Mouse (Mus musculus): ENCODE measurements around the gene Washc1. TPM values are rescaled to one million over a fixed set of nuclear protein-coding genes. Genes with fewer than 3 reads are reported as not detected.
"Not testable (repeated sequence)": the region's sequence is repeated elsewhere in the genome, so short reads cannot be mapped to it uniquely, and the experiment has no call there.

Washc1 gene
- 38.7 and 39.1 TPM in 2 replicates for polyA plus RNA-seq (2016; fragmentation: Nextera tagmentation; extraction: Ambion mirVana)

GRCm38 (mm10) chr17:66111402-66111959 is at the start of gene Washc1:
Gene Washc1 (plus strand): TSS chr17:66111545.
- H3K27ac ChIP-seq: no peak within 1 kb of the TSS
- under 1% methylated on average over 41 of the region's 41 CpGs for WGBS
- H3K4me3 ChIP-seq: peak within 1 kb of the TSS; percentile 87
- peaks cover 28% of the 10 kb centered on the region for H3K36me3 ChIP-seq
- ATAC-seq (ENCODE audit: low FRiP score, low read depth): peak; percentile 99
- H3K27me3 ChIP-seq (replicated peaks): no peaks in the 10 kb centered on the region
- peak within 1 kb of the TSS; percentile 84 for H3K9ac ChIP-seq
- H3K4me1 ChIP-seq: peaks cover 13% of the 10 kb centered on the region
- H3K4me2 ChIP-seq (replicated peaks): peak within 1 kb of the TSS; percentile 72
- no peaks in the 10 kb centered on the region for H3K9me3 ChIP-seq

DNA sequence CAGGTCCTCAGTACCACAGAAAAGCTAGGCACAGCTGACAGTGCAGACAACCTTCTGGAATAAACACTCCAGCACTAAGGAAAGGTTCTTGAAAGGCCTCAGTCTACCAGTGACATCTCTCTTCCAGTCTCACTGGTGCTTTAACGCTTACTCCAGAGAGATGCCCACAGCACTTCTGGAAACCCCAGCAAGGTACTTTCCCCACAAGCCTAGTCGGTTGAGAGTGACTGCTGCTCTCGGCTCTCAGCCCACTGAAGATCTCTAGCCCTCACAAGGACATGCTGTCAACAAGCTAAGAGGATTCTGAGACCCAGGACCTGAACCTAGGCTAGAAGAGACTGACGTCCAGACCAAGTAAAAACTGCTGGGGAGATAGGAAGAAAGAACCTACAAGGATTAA is 46.2 kb upstream of the Washc1 start:
- Histone ChIP-seq H3K4me1 (no peaks in the 10 kb centered on the region), H3K27ac (no peak overlapping the region), H3K27me3 (replicated peaks) (no peaks in the 10 kb centered on the region), H3K36me3 (no peaks in the 10 kb centered on the region), H3K4me2 (replicated peaks) (no peak overlapping the region), H3K4me3 (no peak overlapping the region), H3K9ac (no peak overlapping the region), H3K9me3 (no peaks in the 10 kb centered on the region)
- no peak for ATAC-seq (ENCODE audit: low FRiP score, low read depth)
- 88% methylated on average over 4 of the region's 4 CpGs for WGBS

- H3K27ac ChIP-seq; H3K27me3 ChIP-seq (replicated peaks); H3K36me3 ChIP-seq; H3K4me1 ChIP-seq; H3K4me3 ChIP-seq; H3K4me2 ChIP-seq (replicated peaks); H3K9me3 ChIP-seq; H3K9ac ChIP-seq; ATAC-seq (ENCODE audit: low FRiP score, low read depth): not testable (repeated sequence)
- WGBS: 91% methylated on average over 2 of the region's 2 CpGs
Measured at GRCm38 (mm10) chr17:66069036-66069435, 42.3 kb upstream of the Washc1 start.

- Histone ChIP-seq H3K4me3 (no peak overlapping the region), H3K36me3 (no peaks in the 10 kb centered on the region), H3K9ac (no peak overlapping the region), H3K27me3 (replicated peaks) (no peaks in the 10 kb centered on the region), H3K27ac (no peak overlapping the region), H3K4me2 (replicated peaks) (no peak overlapping the region), H3K4me1 (peaks cover 6% of the 10 kb centered on the region), H3K9me3 (no peaks in the 10 kb centered on the region)
- no peak for ATAC-seq (ENCODE audit: low FRiP score, low read depth)
- WGBS: 89% methylated on average over 7 of the region's 7 CpGs
Measured at GRCm38 (mm10) chr17:66073971-66074370, 37.4 kb upstream of the Washc1 start.

- peak overlapping the region; percentile 86 for H3K4me2 ChIP-seq (replicated peaks)
- H3K36me3 ChIP-seq: peaks cover 14% of the 10 kb centered on the region
- H3K4me3 ChIP-seq: peak overlapping the region; percentile 96
- no peaks in the 10 kb centered on the region for H3K9me3 ChIP-seq
- ATAC-seq (ENCODE audit: low FRiP score, low read depth): no peak
- peak overlapping the region; percentile 88; the same call in 1 of the 2 replicates for H3K27ac ChIP-seq
- H3K27me3 ChIP-seq (replicated peaks): no peaks in the 10 kb centered on the region
- H3K9ac ChIP-seq: peak overlapping the region; percentile 87
- 9% methylated on average over 12 of the region's 12 CpGs for WGBS
- H3K4me1 ChIP-seq: peaks cover 6% of the 10 kb centered on the region
Measured at GRCm38 (mm10) chr17:66075827-66076173, 35.5 kb upstream of the Washc1 start.

GRCm38 (mm10) chr17:66076174-66076927 is 35.0 kb upstream of the Washc1 start:
- Histone ChIP-seq H3K27me3 (replicated peaks) (no peaks in the 10 kb centered on the region), H3K9me3 (no peaks in the 10 kb centered on the region), H3K9ac (peak overlapping the region; percentile 87), H3K27ac (peak overlapping the region; percentile 88), H3K4me3 (peak overlapping the region; percentile 96), H3K4me2 (replicated peaks) (peak overlapping the region; percentile 86), H3K4me1 (peaks cover 6% of the 10 kb centered on the region), H3K36me3 (peaks cover 19% of the 10 kb centered on the region)
- peak; percentile 89 for ATAC-seq (ENCODE audit: low FRiP score, low read depth)
- WGBS: under 1% methylated on average over 95 of the region's 95 CpGs

GRCm38 (mm10) chr17:66076934-66077333 is 34.4 kb upstream of the Washc1 start, which contains the start of gene Ankrd12:
Gene Ankrd12 (minus strand): TSS chr17:66077089.
- peak within 1 kb of the TSS; percentile 88 for H3K27ac ChIP-seq
- ATAC-seq (ENCODE audit: low FRiP score, low read depth): peak; percentile 97
- H3K4me1 ChIP-seq: peaks cover 6% of the 10 kb centered on the region
- no peaks in the 10 kb centered on the region for H3K27me3 ChIP-seq (replicated peaks)
- H3K36me3 ChIP-seq: peaks cover 19% of the 10 kb centered on the region
- peak within 1 kb of the TSS; percentile 87 for H3K9ac ChIP-seq
- under 1% methylated on average over 53 of the region's 53 CpGs for WGBS
- H3K4me3 ChIP-seq: peak within 1 kb of the TSS; percentile 96
- no peaks in the 10 kb centered on the region for H3K9me3 ChIP-seq
- peak within 1 kb of the TSS; percentile 86 for H3K4me2 ChIP-seq (replicated peaks)

DNA sequence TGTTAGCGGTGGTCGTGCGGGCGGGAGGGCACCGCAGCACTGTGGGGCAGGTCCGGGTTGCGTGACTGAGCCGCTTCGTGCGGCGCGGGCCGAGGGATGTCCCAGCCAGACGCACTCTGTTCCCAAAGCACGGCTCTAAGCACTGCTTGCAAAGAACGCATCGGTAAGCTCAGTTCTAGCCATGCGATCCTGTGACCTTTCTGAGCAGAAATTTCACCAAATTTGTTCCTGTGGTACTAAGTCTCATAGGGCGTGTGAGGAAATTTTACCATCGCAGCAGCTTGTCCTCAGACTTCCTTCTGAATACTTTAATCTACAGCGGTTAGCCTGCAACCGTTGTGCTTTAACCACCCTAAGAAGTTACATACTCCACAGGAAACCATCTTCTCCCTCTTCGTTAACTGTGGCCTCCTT is 33.9 kb upstream of the Washc1 start:
- Histone ChIP-seq H3K4me3 (peak overlapping the region; percentile 96), H3K9ac (peak overlapping the region; percentile 87), H3K4me1 (peaks cover 6% of the 10 kb centered on the region), H3K36me3 (peaks cover 19% of the 10 kb centered on the region), H3K27me3 (replicated peaks) (no peaks in the 10 kb centered on the region), H3K27ac (peak overlapping the region; percentile 68), H3K4me2 (replicated peaks) (peak overlapping the region; percentile 86), H3K9me3 (no peaks in the 10 kb centered on the region)
- WGBS: under 1% methylated on average over 23 of the region's 23 CpGs
- peak; percentile 78 for ATAC-seq (ENCODE audit: low FRiP score, low read depth)

DNA sequence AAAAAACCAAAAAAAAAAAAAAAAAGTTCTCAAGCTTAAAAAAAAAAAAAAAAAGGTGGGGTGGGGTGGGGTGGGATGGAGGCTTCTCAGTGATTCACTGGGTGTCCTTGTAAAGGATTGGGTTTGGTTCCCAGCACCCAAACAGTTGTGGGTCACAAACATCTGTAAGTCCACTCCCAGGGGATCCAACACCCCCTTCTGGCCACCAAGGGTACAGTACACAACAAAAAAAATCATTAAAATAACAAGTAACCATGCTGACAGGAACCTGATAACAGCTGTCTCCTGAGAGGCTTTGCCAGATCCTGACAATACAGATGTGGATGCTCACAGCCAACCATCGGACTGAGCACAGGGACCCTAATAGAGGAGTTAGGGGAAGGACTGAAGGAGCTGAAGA is 26.9 kb upstream of the Washc1 start:
- no peak overlapping the region for H3K4me2 ChIP-seq (replicated peaks)
- peaks cover 50% of the 10 kb centered on the region for H3K36me3 ChIP-seq
- H3K9ac ChIP-seq: no peak overlapping the region
- no peak overlapping the region for H3K27ac ChIP-seq
- no peaks in the 10 kb centered on the region for H3K27me3 ChIP-seq (replicated peaks)
- H3K9me3 ChIP-seq: no peaks in the 10 kb centered on the region
- no peak for ATAC-seq (ENCODE audit: low FRiP score, low read depth)
- H3K4me1 ChIP-seq: no peaks in the 10 kb centered on the region
- WGBS: 92% methylated on average over 1 of the region's 1 CpGs
- no peak overlapping the region for H3K4me3 ChIP-seq

- no peak overlapping the region for H3K4me3 ChIP-seq
- no peaks in the 10 kb centered on the region for H3K27me3 ChIP-seq (replicated peaks)
- H3K4me1 ChIP-seq: no peaks in the 10 kb centered on the region
- peaks cover 49% of the 10 kb centered on the region for H3K36me3 ChIP-seq
- WGBS: 100% methylated on average over 1 of the region's 1 CpGs
- H3K4me2 ChIP-seq (replicated peaks): no peak overlapping the region
- ATAC-seq (ENCODE audit: low FRiP score, low read depth): no peak
- no peaks in the 10 kb centered on the region for H3K9me3 ChIP-seq
- no peak overlapping the region for H3K27ac ChIP-seq
- no peak overlapping the region for H3K9ac ChIP-seq
Measured at GRCm38 (mm10) chr17:66085038-66085437, 26.3 kb upstream of the Washc1 start.

GRCm38 (mm10) chr17:66090251-66090650 is 21.1 kb upstream of the Washc1 start:
- no peak for ATAC-seq (ENCODE audit: low FRiP score, low read depth)
- Histone ChIP-seq H3K9me3 (no peaks in the 10 kb centered on the region), H3K9ac (no peak overlapping the region), H3K4me1 (no peaks in the 10 kb centered on the region), H3K36me3 (peaks cover 42% of the 10 kb centered on the region), H3K27me3 (replicated peaks) (no peaks in the 10 kb centered on the region), H3K27ac (no peak overlapping the region), H3K4me2 (replicated peaks) (no peak overlapping the region), H3K4me3 (no peak overlapping the region)

DNA sequence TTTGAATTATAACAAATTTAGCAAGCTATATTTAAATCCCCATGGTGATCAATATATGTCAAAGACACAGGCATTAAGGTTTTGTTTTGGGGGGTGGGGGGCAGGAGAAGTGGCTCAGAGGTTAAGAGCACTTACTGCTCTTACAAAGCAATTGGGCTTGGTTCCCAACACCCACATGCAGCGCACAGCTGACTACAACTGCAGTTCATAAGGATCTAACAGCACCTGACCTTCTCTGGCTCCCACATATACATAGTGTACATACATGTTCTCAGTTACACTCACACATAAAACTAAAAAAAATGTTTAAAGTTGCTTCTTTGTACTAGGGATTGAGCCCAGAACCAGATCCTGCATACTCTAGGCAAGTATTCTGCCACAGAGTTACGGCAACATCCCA is 20.0 kb upstream of the Washc1 start:
- Histone ChIP-seq H3K4me1 (no peaks in the 10 kb centered on the region), H3K27ac (no peak overlapping the region), H3K4me3 (no peak overlapping the region), H3K27me3 (replicated peaks) (no peaks in the 10 kb centered on the region), H3K9me3 (no peaks in the 10 kb centered on the region), H3K36me3 (peaks cover 33% of the 10 kb centered on the region), H3K4me2 (replicated peaks) (no peak overlapping the region), H3K9ac (no peak overlapping the region)
- WGBS: 93% methylated on average over 2 of the region's 2 CpGs
- ATAC-seq (ENCODE audit: low FRiP score, low read depth): no peak

- no peak for ATAC-seq (ENCODE audit: low FRiP score, low read depth)
- no peak overlapping the region for H3K4me2 ChIP-seq (replicated peaks)
- no peak overlapping the region for H3K27ac ChIP-seq
- no peaks in the 10 kb centered on the region for H3K9me3 ChIP-seq
- 91% methylated on average over 2 of the region's 2 CpGs for WGBS
- H3K4me1 ChIP-seq: no peaks in the 10 kb centered on the region
- no peak overlapping the region for H3K9ac ChIP-seq
- peaks cover 27% of the 10 kb centered on the region for H3K36me3 ChIP-seq
- H3K27me3 ChIP-seq (replicated peaks): no peaks in the 10 kb centered on the region
- no peak overlapping the region for H3K4me3 ChIP-seq
Measured at GRCm38 (mm10) chr17:66092065-66092464, 19.3 kb upstream of the Washc1 start.
